Mouse (Mus musculus) heart, adult 18-20 months (tissue): Measurements from ENCODE around the gene Tspan32. TPM values are rescaled to one million over a fixed set of nuclear protein-coding genes. Genes with fewer than 3 reads are reported as not detected.

Experiments
- DNase-seq, 2 experiments: peaks; one replicate each; pipeline ENCODE4 v3.0.0; 2021 to 2022; ENCODE audit warnings: mixed read lengths in 1 of 2
- total RNA-seq, 2 experiments: library from RNA; stranded (reverse); gene quantifications; 2 replicates each; pipeline ENCODE4 v1.2.3; 2021

The Tspan32 gene
- total RNA-seq, 2 experiments from 2014 or later, result 0.69 to 2.6 TPM

GRCm38 (mm10) chr7:143007599-143008369 is 2.9 kb downstream of the Tspan32 start:
- peak; percentile 92 to 99 for DNase-seq

- peak; percentile 83 to 85 for DNase-seq
Measured at GRCm38 (mm10) chr7:143008370-143008926, 3.6 kb downstream of the Tspan32 start.

GRCm38 (mm10) chr7:143008996-143009665 is 4.3 kb downstream of the Tspan32 start:
- peak; percentile 68 to 71 for DNase-seq

DNA sequence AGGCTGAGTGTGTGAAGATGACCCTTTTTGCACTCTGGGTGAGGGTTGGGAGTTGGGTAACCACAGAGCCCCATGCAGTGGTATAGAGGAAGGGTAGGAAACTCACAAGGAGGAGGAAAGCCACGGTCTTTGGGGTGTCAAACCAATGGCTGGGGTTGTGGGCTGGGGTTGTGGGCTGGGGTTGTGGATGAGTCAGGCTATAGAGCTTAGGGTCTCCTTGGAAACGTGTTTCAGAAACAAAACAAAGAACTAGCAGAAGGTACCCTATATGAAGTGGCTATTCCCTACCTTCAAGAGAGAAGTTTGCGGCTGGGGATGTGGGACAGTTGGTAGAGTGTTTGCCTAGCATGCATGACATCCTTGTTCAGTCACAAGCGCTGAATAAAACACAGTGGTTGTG is 5.2 kb downstream of the Tspan32 start:
- DNase-seq, result no peak

DNA sequence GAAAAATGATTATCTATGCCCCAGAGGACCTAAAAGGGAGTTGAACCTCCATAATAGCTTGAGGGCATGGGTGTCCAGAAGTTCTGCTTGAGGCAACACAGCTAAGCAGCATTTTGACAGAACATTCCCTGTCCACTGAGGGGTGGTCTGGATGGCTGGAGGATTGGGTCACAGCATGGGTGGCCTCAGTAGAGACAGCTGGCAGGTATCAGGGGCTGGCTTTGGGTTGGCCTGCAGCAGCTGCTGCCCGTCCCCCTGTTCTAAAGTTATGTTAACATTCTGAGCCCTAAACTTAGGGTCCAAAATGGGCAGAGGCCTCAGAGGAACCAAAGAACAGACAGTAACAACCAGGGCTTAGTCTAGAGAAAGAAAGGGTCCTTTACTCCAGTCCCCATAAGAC is 6.4 kb downstream of the Tspan32 start:
- DNase-seq, result no peak

GRCm38 (mm10) chr7:143012230-143012875 is 7.5 kb downstream of the Tspan32 start:
- DNase-seq, result no peak

- DNase-seq, result peak; percentile 89 to 92
Measured at GRCm38 (mm10) chr7:143013420-143014178, 8.8 kb downstream of the Tspan32 start.

GRCm38 (mm10) chr7:143014862-143015659 is 10.2 kb downstream of the Tspan32 start:
- peak; percentile 57 to 64 for DNase-seq

DNA sequence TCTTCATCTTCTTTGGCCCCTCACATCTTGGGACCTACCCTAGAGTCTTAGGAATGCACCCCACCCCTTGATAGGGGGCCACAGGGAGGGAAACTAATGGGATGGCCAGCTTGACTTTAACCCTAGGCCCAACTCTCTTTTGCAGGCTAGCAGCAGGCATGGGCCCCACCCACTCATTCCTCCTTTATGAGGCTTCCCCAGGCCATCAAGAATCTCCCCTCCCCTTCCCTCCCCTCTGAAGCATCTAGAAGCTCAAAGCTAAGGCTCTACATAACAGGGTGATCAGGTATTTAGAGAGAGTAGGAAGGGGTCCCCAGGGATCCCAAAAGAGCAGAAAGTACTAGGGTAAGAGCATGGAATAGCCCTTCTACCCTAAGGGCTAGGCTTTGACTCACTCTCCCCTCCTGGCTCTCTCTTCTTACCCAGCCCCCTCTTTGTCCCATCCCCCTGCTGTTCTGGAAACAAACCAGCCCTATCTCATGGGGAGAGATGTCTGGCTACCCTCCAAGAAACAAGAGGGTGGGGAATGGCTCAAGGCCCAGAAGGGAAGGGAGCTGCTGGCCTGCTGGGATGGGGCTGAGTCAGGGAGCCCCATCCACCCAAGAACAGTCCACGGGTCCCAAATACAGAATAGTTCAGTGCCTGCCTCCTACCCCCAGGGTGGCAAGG is 11.0 kb downstream of the Tspan32 start:
- DNase-seq, result peak; percentile 94

DNA sequence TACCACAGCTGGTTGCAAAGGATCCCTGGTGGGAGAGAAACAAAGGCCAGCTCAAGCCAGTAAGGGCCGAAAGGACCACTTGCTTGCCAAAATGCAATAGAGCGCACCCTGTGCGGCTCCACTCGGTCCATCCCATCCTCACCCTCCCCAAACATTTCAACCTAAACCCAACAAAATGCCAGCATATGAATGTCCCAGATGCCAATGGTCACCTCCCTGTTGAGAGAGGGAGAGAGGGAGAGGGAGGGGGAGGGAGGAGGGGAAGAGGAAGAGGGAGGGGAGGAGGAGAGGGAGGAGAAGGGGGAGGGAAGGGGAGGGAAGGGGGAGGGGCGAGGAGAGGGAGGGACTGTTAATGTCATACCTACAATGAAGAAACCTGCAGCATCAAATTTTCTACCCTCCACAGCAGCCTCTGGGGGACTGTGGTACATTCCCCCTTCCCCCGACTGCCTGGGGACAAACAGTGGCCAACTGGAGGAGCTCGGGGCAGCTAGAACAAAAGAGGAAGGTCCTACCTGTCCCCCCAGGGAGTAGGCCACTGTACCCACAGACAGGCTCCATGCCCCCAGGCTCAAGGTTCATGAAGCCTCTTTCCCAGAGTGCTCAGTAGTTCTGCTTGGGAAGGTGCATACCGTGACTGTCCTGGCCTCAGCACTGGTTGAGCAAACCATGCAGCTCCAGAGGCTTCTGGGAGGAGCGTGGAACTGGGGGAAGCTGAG is 11.7 kb downstream of the Tspan32 start:
- DNase-seq, result no peak

GRCm38 (mm10) chr7:143017181-143017580 is 12.3 kb downstream of the Tspan32 start:
- no peak for DNase-seq

DNA sequence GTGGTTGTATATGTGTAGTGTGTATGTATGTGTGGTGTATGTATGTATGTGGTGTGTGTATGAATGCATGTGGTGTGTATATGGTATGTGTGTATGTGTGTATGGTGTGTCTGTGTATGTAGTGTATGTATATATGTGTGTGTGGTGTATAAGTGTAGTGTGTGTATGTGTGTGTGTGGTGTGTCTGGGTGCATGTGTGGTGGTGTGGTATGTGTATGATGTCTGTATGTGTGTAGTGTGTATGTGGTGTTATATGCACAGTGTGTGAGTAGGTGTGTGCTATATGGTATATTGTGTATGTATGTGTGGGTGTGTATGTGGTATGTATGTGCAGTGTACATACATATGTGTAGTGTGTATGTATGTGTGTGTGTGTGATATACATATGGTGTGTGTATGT is 15.2 kb downstream of the Tspan32 start:
- DNase-seq, result no peak

DNA sequence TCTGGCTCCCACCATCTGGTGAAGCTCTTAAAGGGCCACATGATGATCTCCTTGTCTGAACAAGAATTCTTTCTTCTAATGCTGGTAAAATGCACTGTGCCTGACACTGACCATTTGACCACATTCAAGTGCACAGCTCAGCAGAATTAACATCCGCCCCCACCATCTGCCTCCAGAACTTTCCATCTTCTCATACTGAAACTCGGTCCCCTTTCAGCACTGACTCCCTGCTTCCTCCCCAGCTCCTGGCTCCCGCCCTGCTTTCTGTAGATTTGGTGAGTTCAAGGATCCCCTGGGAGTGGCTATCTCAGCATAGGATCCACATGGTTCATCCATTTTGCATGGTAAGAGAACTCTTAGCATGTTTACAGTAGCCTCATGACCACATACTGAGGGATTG is 15.9 kb downstream of the Tspan32 start:
- DNase-seq, result peak; percentile 54 to 77

- DNase-seq, result peak in 1 of 2 experiments; percentile 49
Measured at GRCm38 (mm10) chr7:143021356-143022164, 16.7 kb downstream of the Tspan32 start.

GRCm38 (mm10) chr7:143023499-143023898 is 18.7 kb downstream of the Tspan32 start:
- DNase-seq, result no peak

DNA sequence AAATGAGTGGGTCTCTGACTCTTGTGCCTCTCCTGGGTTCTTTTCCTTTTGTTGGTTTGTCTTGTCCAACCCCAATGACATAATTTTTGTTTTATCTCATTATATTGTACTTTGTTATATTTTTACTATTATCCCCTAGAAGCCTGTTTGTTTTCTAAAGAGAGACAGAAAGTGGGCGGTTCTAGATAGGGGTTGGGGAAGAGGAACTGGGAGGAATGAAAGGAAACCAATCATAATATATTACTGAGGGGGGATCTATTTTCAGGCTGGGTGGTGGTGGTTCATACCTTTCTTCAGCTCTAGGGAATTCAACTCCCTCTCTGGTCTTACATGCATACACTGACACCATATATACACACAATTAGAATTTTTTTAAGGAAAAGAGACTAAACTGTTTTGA is 19.4 kb downstream of the Tspan32 start:
- DNase-seq, result no peak

GRCm38 (mm10) chr7:143025496-143025895 is 20.6 kb downstream of the Tspan32 start:
- no peak for DNase-seq

DNA sequence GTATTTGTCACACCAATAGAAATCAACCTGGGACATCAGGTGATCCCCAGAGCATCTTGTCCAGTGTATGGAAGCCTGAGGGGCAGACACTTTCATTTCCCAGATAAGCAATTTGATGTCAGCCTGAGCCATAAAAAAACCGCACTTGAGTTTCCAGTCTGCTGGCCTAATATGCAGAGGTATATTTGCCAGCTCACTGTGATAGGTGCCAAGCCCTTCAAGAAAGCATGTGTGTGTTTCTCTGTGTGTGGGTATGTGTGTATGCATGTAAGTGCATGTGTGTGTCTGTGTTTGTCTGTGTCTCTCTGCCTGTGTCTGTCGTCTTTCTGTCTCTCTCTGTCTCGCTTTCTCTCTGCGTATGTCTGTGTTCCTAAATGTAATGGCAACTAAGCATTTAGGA is 22.4 kb downstream of the Tspan32 start:
- DNase-seq, result no peak

- peak; percentile 58 to 68 for DNase-seq
Measured at GRCm38 (mm10) chr7:143031816-143032215, 27.0 kb downstream of the Tspan32 start.
